Mouse (Mus musculus) gastrocnemius, adult 2 months (tissue): Measurements from ENCODE around the gene Exosc5. TPM values are rescaled to one million over a fixed set of nuclear protein-coding genes. Genes with fewer than 3 reads are reported as not detected.
A peak's percentile ranks its signal among the peaks of the same experiment; 100 is the strongest.

Source experiments
- DNase-seq: peaks from one replicate; pipeline ENCODE4 v3.0.0; 2022
- H3K27ac ChIP-seq: fragments of 200-600 bp; 2 replicates; pipeline ENCODE4 v1.8.1; 2022; ENCODE audit warnings: mild to moderate bottlenecking
- H3K4me3 ChIP-seq: fragments of 200-600 bp; 2 replicates; pipeline ENCODE4 v1.8.1; 2022; ENCODE audit warnings: mild to moderate bottlenecking, moderate library complexity
- CTCF ChIP-seq: fragments of 200-600 bp; IDR thresholded peaks from 2 replicates; pipeline ENCODE4 v1.8.1; 2022; ENCODE audit warnings: antibody characterized with exemption, mild to moderate bottlenecking, moderate library complexity
- intact Hi-C: fragments of 180-260 bp; cut with DNase I; formaldehyde crosslinking; loops from one replicate; pipeline ENCODE4 v1.15.1; 2025
- total RNA-seq, 2 experiments: library from RNA; stranded (reverse); gene quantifications; 2 replicates each; pipeline ENCODE4 v1.2.3; 2021

The Exosc5 gene
- total RNA-seq, 2 experiments from 2014 or later = 24.1 to 24.3 TPM

DNA sequence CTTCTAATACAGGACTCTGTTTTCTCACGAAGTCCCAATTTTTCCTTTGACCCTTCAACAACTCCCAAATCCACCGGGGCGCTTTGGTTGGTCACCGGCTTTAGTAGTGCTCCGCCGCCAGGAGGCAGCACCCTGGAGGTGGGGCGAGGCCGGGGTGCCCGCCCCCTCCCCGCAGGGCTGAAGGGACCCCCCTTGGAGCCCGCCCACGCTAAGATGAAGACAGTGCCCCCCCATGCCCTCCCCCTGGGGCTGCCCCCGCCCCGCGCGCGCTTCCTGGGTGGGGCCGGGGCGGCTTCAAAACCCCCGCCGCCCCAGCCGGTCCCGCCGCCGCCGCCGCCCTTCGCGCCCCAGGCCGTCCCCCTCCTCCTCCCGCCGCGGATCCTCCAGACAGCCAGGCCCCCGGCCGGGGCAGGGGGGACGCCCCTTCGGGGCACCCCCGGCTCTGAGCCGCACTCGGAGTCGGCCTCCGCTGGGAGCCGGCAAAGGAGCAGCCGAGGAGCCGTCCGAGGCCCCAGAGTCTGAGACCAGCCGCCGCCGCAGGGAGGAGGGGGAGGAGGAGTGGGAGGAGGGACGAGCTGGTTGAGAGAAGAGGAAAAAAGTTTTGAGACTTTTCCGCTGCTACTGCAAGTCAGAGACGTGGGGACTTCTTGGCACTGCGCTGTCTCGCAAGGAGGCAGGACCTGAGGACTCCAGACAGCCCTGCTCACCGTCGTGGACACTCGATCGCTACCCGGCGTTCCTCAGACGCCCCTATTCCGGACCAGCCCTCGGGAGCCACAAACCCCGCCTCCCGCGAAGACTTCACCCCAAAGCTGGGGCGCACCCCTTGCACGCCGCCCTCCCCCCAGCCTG lies 27.9 kb downstream of the Exosc5 start, which contains the start of gene Tgfb1:
Gene Tgfb1 (plus strand): TSS at position 323 of the 852 bp plus-strand sequence.
- peak; percentile 85 for DNase-seq
- intact Hi-C loops = no loop called here
- peak within 1 kb of the TSS; percentile 90 for H3K27ac ChIP-seq
- TF ChIP-seq CTCF = peak; percentile 88
- H3K4me3 ChIP-seq = peak within 1 kb of the TSS; percentile 82

- Histone ChIP-seq H3K4me3 (peak overlapping the region; percentile 82), H3K27ac (peak overlapping the region; percentile 90)
- intact Hi-C loops = loop anchor here (2.0 kb wide), 1 partner anchor 19 kb away; no protein-coding TSS in a partner anchor
- peak; percentile 68 for DNase-seq
- TF ChIP-seq CTCF = peak; percentile 48
Observed at GRCm38 (mm10) chr7:25687811-25688401, 28.9 kb downstream of the Exosc5 start.

GRCm38 (mm10) chr7:25688810-25689586 lies 30.0 kb downstream of the Exosc5 start:
- intact Hi-C loops = loop anchor here (2.0 kb wide), 1 partner anchor 18 kb away; no protein-coding TSS in a partner anchor
- no peak for TF ChIP-seq CTCF
- DNase-seq = peak; percentile 83
- Histone ChIP-seq H3K27ac (peak overlapping the region; percentile 90), H3K4me3 (peak overlapping the region; percentile 82)

DNA sequence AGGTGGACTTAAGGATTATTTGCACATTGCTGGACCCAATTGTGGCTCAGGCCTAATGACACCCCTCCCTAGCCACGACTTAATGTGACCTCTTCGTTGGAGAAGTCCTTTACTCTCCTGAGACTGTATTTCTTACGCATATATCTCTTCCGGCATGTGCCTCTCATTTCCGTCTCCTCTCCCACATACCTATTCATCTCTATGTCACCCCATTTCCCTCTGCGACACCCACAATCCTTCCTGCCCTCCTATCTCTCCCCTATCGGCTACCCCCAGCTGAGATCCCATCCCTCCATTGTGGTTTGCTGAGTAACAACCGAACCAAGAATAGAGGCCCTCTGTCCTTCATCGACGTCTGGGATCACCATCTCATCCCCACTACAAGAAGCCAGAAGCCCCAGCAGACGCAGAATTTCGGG lies 30.6 kb downstream of the Exosc5 start:
- peak overlapping the region; percentile 90 for H3K27ac ChIP-seq
- intact Hi-C loops = loop anchor here (2.0 kb wide), 1 partner anchor 17 kb away; no protein-coding TSS in a partner anchor
- DNase-seq = no peak
- peak overlapping the region; percentile 82 for H3K4me3 ChIP-seq
- no peak for TF ChIP-seq CTCF

GRCm38 (mm10) chr7:25690051-25690450 lies 31.1 kb downstream of the Exosc5 start:
- Histone ChIP-seq H3K4me3 (peak overlapping the region; percentile 82), H3K27ac (peak overlapping the region; percentile 90; the same call in 1 of the 2 replicates)
- TF ChIP-seq CTCF = no peak
- no peak for DNase-seq
- intact Hi-C loops = no loop called here

GRCm38 (mm10) chr7:25694104-25694503 lies 35.1 kb downstream of the Exosc5 start:
- H3K4me3 ChIP-seq = no peak overlapping the region
- no peak for TF ChIP-seq CTCF
- no peak for DNase-seq
- intact Hi-C loops = no loop called here
- H3K27ac ChIP-seq = no peak overlapping the region

GRCm38 (mm10) chr7:25699851-25700250 lies 40.9 kb downstream of the Exosc5 start:
- no peak overlapping the region for H3K27ac ChIP-seq
- intact Hi-C loops = no loop called here

DNA sequence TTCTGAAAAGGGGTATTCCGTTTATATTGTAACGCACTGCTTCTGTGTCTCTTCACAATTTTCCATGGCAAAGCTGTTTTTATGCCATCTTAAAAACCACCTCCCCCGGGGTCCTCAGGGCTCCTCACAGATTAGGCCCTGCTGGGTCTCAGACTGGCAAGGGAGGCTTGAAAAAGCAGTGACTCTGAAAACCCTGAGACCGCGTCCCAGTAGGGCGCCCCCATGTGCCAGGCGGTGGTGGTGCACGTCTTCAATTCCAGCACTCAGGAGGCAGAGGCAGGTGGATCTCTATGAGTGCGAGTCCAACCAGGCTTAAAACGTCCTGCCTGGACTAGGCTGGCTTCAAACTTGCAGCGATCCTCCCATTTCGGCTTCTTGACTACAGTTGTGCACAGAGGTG lies 41.8 kb downstream of the Exosc5 start:
- no peak for DNase-seq
- intact Hi-C loops = no loop called here
- no peak overlapping the region for H3K27ac ChIP-seq
- peak; percentile 30; the same call in 1 of the 2 replicates for TF ChIP-seq CTCF
- H3K4me3 ChIP-seq = no peak overlapping the region

More at GRCm38 (mm10) chr7:25699851-25700250, 40.9 kb downstream of the Exosc5 start:
- no peak for TF ChIP-seq CTCF
- no peak for DNase-seq
- no peak overlapping the region for H3K4me3 ChIP-seq

DNA sequence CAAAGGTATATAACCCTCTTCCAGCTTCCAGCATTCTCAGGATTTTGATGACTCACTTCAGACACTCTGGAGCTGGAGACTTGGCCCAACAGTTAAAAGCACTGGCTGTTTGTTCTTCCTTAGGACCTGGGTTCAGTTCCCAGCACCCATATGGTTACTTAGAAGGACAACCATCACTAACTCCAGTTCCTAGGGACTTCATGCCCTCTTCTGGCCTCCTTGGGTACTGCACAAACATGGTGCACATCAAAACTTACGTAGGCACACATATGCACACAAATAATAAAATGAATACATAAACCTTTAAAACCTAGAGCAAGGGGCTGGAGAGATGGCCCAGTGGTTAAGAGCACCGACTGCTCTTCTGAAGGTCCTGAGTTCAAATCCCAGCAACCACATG lies 43.4 kb downstream of the Exosc5 start:
- TF ChIP-seq CTCF = peak; percentile 27; the same call in 1 of the 2 replicates
- intact Hi-C loops = no loop called here
- DNase-seq = no peak
- Histone ChIP-seq H3K27ac (no peak overlapping the region), H3K4me3 (no peak overlapping the region)

DNA sequence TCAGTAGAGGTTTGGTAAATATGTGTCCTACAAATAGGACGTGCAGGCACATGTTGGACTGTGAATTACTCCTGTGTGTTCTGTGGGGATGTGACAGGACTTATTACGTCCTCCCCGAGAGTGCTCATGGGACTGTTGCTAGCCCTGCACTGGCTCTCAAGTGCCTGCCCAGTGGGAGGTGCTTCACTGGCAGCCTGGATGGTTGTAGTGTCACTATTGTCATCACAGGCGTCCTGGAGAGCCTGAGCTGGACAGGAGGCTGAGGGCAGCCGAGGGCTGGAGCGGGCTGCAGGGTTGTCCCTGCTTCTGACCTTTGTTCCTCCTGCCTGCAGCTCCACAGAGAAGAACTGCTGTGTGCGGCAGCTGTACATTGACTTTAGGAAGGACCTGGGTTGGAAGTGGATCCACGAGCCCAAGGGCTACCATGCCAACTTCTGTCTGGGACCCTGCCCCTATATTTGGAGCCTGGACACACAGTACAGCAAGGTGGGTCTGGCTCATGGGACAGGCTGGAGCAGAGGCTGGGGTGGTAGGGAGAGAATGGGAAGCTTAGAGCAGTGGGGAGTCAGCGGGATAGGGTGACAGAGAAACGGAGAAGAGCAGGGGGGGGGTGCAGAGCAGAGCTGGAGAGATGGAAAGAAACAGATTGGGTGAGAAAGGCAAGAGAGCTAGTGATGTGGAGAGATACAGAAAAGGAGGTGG lies 45.0 kb downstream of the Exosc5 start:
- intact Hi-C loops = no loop called here
- H3K4me3 ChIP-seq = peak overlapping the region; percentile 17; the same call in 1 of the 2 replicates
- H3K27ac ChIP-seq = peak overlapping the region; percentile 13; the same call in 1 of the 2 replicates
- no peak for TF ChIP-seq CTCF
- DNase-seq = no peak

DNA sequence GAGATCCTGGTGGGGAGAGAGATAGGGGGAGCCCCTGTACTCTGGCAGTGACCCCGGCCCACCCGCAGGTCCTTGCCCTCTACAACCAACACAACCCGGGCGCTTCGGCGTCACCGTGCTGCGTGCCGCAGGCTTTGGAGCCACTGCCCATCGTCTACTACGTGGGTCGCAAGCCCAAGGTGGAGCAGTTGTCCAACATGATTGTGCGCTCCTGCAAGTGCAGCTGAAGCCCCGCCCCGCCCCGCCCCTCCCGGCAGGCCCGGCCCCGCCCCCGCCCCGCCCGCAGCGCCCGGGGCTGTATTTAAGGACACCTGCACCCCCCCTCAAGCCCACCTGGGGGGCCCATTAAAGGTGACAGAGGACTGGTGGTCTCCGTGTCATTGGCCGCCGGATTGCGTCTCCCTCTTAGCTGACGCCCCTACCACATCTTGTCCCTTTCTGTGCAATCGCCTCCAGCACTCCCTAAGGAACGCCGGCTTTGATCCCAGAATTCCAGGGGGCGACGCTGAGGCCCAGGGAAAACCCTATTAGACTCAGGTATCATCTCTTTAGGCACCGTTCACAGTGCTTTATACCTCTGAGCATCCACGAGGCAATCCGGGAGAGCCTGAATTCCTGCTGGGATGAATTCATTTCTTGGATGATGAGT lies 45.9 kb downstream of the Exosc5 start:
- TF ChIP-seq CTCF = no peak
- intact Hi-C loops = no loop called here
- peak; percentile 44 for DNase-seq
- Histone ChIP-seq H3K4me3 (peak overlapping the region; percentile 64), H3K27ac (no peak overlapping the region)
